Mouse (Mus musculus): ENCODE measurements at regions not wholly inside any gene's neighbourhood (a gene's known extent, or its start where the extent isn't known, plus 50 kb on each side); places are given as distances from the start of the nearest gene placed in this dataset.

GRCm38 (mm10) chrX:12886160-12887048 is 124.5 kb upstream of the Med14 start:
- TF ChIP-seq ZNF384 (IDR thresholded peaks at IDR 0.05; ENCODE audit: low read depth, low read length) = no peak
- no peak for TF ChIP-seq MAFK (IDR thresholded peaks at IDR 0.05; ENCODE audit: insufficient read depth, low read depth, low read length)
- TF ChIP-seq ZC3H11A (IDR thresholded peaks at IDR 0.05; ENCODE audit: borderline replicate concordance, low read depth, low read length) = no peak
- TF ChIP-seq CHD2 (IDR thresholded peaks at IDR 0.05; ENCODE audit: low read depth, low read length) = no peak

Measured in ES-E14 (cell line).